Mouse (Mus musculus) G1E (cell line): Measurements from ENCODE around the gene Ccdc9b. TPM values are rescaled to one million over a fixed set of nuclear protein-coding genes. Genes with fewer than 3 reads are reported as not detected.

Experiments
- ATAC-seq: 2 replicates; pipeline ENCODE4 v1.8.0; 2016; ENCODE audit warnings: mild to moderate bottlenecking; ENCODE audit not compliant: insufficient number of reproducible peaks, poor library complexity, low FRiP score, severe bottlenecking; ENCODE audit errors: extremely low read depth
- DNase-seq: peaks from one replicate; pipeline ENCODE4 v3.0.0; 2012; ENCODE audit warnings: low spot score
- H3K27me3 ChIP-seq: 2 replicates; pipeline ENCODE4 v1.6.1; 2012; ENCODE audit warnings: mild to moderate bottlenecking, low read length, inconsistent platforms; ENCODE audit not compliant: insufficient read depth
- H3K36me3 ChIP-seq: replicated peaks from 2 replicates; pipeline ENCODE3; 2012; ENCODE audit warnings: mild to moderate bottlenecking, inconsistent platforms
- H3K4me1 ChIP-seq: 2 replicates; pipeline ENCODE4 v1.6.1; 2012; ENCODE audit warnings: low read depth, low read length, inconsistent platforms, mixed read lengths; ENCODE audit not compliant: insufficient read depth
- H3K4me3 ChIP-seq: 2 replicates; pipeline ENCODE4 v1.5.1; 2012; ENCODE audit warnings: low read depth, mild to moderate bottlenecking, inconsistent platforms, low read length, moderate library complexity, mixed read lengths
- H3K9me3 ChIP-seq: replicated peaks from 2 replicates; pipeline ENCODE4 v1.6.1; 2012; ENCODE audit warnings: inconsistent platforms
- CTCF ChIP-seq: IDR thresholded peaks from 2 replicates; pipeline ENCODE4 v1.5.1; 2012; ENCODE audit warnings: low read depth, low read length, inconsistent platforms, mixed read lengths
- GATA1 ChIP-seq: IDR thresholded peaks from 2 replicates; pipeline ENCODE4 v1.6.1; 2012; ENCODE audit warnings: borderline replicate concordance, low read length, inconsistent platforms, mixed read lengths
- GATA2 ChIP-seq: IDR thresholded peaks from 2 replicates; pipeline ENCODE4 v1.6.1; 2012; ENCODE audit warnings: low read depth, low read length, inconsistent platforms, borderline replicate concordance
- POLR2AphosphoS5 ChIP-seq: IDR thresholded peaks from 2 replicates; pipeline ENCODE4 v1.6.1; 2012; ENCODE audit warnings: low read depth, low read length, inconsistent platforms; ENCODE audit not compliant: insufficient replicate concordance
- TAL1 ChIP-seq: conservative IDR thresholded peaks from 2 replicates; pipeline ENCODE4 v1.6.1; 2012; ENCODE audit warnings: low read depth, low read length, inconsistent platforms, mixed read lengths
- polyA plus RNA-seq: library from polyadenylated mRNA; stranded (reverse); fragments of >175 nt; gene quantifications from 2 replicates; pipeline ENCODE4 v1.2.3, GENCODE M21; 2012
- total RNA-seq, 2 experiments: library from RNA; stranded (forward) in 1 of 2; stranded (reverse) in 1 of 2; fragments of 200-1000 nt in 1 of 2; fragments of >200 nt in 1 of 2; fragmentation: Nextera tagmentation in 1 of 2; gene quantifications; 2 replicates each; pipeline ENCODE4 v1.2.3; 2014 to 2017

The Ccdc9b gene
- total and polyA plus RNA-seq, 3 experiments: 0.05 TPM; not detected in 2

GRCm38 (mm10) chr2:118713631-118714030 lies 48.8 kb downstream of the Ccdc9b start:
- Histone ChIP-seq H3K4me1 (no peaks in the 10 kb centered on the region), H3K9me3 (no peaks in the 10 kb centered on the region; the same call in 1 of the 2 replicates), H3K27me3 (peaks cover 87% of the 10 kb centered on the region), H3K4me3 (no peak overlapping the region), H3K36me3 (no peaks in the 10 kb centered on the region)
- no peak for ATAC-seq
- TF ChIP-seq POLR2AphosphoS5: no peak
- TF ChIP-seq TAL1: no peak
- TF ChIP-seq CTCF: no peak
- TF ChIP-seq GATA1: no peak
- no peak for TF ChIP-seq GATA2
- DNase-seq: no peak

- Histone ChIP-seq H3K4me3 (no peak overlapping the region), H3K27me3 (peaks cover 88% of the 10 kb centered on the region), H3K9me3 (no peaks in the 10 kb centered on the region; the same call in 1 of the 2 replicates), H3K36me3 (no peaks in the 10 kb centered on the region), H3K4me1 (no peaks in the 10 kb centered on the region)
- TF ChIP-seq GATA1 (no peak), TAL1 (no peak), CTCF (no peak), POLR2AphosphoS5 (no peak), GATA2 (no peak)
- ATAC-seq (no peak), DNase-seq (no peak)
These were observed 51.4 kb downstream of the Ccdc9b start for GRCm38 (mm10) chr2:118711038-118711494.

- peaks cover 88% of the 10 kb centered on the region for H3K27me3 ChIP-seq
- no peaks in the 10 kb centered on the region; the same call in 1 of the 2 replicates for H3K9me3 ChIP-seq
- H3K4me3 ChIP-seq: no peak overlapping the region
- TF ChIP-seq CTCF (no peak), POLR2AphosphoS5 (no peak), GATA1 (no peak), GATA2 (no peak), TAL1 (no peak)
- ATAC-seq (no peak), DNase-seq (no peak)
- H3K4me1 ChIP-seq: no peaks in the 10 kb centered on the region
- H3K36me3 ChIP-seq: no peaks in the 10 kb centered on the region
These were observed 52.7 kb downstream of the Ccdc9b start for GRCm38 (mm10) chr2:118709655-118710221.

GRCm38 (mm10) chr2:118708472-118708871 lies 54.0 kb downstream of the Ccdc9b start:
- Histone ChIP-seq H3K27me3 (peaks cover 90% of the 10 kb centered on the region), H3K4me3 (no peak overlapping the region), H3K36me3 (no peaks in the 10 kb centered on the region), H3K9me3 (peaks cover 2% of the 10 kb centered on the region), H3K4me1 (peaks cover 2% of the 10 kb centered on the region)
- DNase-seq (no peak), ATAC-seq (no peak)
- TF ChIP-seq GATA2: no peak
- no peak for TF ChIP-seq CTCF
- no peak for TF ChIP-seq GATA1
- no peak for TF ChIP-seq POLR2AphosphoS5
- TF ChIP-seq TAL1: no peak

GRCm38 (mm10) chr2:118706436-118706835 lies 56.0 kb downstream of the Ccdc9b start:
- no peaks in the 10 kb centered on the region for H3K36me3 ChIP-seq
- peaks cover 99% of the 10 kb centered on the region for H3K27me3 ChIP-seq
- DNase-seq (no peak), ATAC-seq (0 out of 2 replicates have a peak, but pooled peaks have one; percentile 8)
- no peak overlapping the region for H3K4me3 ChIP-seq
- H3K9me3 ChIP-seq: peaks cover 16% of the 10 kb centered on the region
- peaks cover 13% of the 10 kb centered on the region for H3K4me1 ChIP-seq
- TF ChIP-seq CTCF: no peak
- no peak for TF ChIP-seq GATA1
- no peak for TF ChIP-seq POLR2AphosphoS5
- no peak for TF ChIP-seq TAL1
- TF ChIP-seq GATA2: no peak

Other genes starting within 250 kb of the Ccdc9b start
- not detected in 2 replicates for gene Bmf, start 213.0 kb downstream of the Ccdc9b start, total RNA-seq (2014; fragmentation: Nextera tagmentation)
- 0.16 TPM in 1 of 2 replicates, not detected in the other for gene Bmf, start 213.0 kb downstream of the Ccdc9b start, total RNA-seq (2017)
- gene Bmf, start 213.0 kb downstream of the Ccdc9b start, polyA plus RNA-seq: 0.17 TPM in 1 of 2 replicates, not detected in the other
- gene Bub1b, start 164.4 kb downstream of the Ccdc9b start, total RNA-seq (2014; fragmentation: Nextera tagmentation): 69.8 and 75.1 TPM in 2 replicates
- 110 and 126 TPM in 2 replicates for gene Bub1b, start 164.4 kb downstream of the Ccdc9b start, total RNA-seq (2017)
- gene Bub1b, start 164.4 kb downstream of the Ccdc9b start, polyA plus RNA-seq: 21.1 and 26.3 TPM in 2 replicates
- gene Pak6, start 99.4 kb downstream of the Ccdc9b start, total RNA-seq (2014; fragmentation: Nextera tagmentation): 7.9 and 9.6 TPM in 2 replicates
- 6.2 and 10.0 TPM in 2 replicates for gene Pak6, start 99.4 kb downstream of the Ccdc9b start, total RNA-seq (2017)
- gene Pak6, start 99.4 kb downstream of the Ccdc9b start, polyA plus RNA-seq: 28.0 and 34.2 TPM in 2 replicates
- gene Ankrd63, start 58.7 kb downstream of the Ccdc9b start, total RNA-seq (2014; fragmentation: Nextera tagmentation): 0.15 TPM in 1 of 2 replicates, not detected in the other
- under 0.01 and 0.05 TPM in 2 replicates for gene Ankrd63, start 58.7 kb downstream of the Ccdc9b start, total RNA-seq (2017)
- gene Ankrd63, start 58.7 kb downstream of the Ccdc9b start, polyA plus RNA-seq: not detected in 2 replicates
- 25.6 and 30.6 TPM in 2 replicates for gene Plcb2, start 34.2 kb downstream of the Ccdc9b start, total RNA-seq (2014; fragmentation: Nextera tagmentation)
- gene Plcb2, start 34.2 kb downstream of the Ccdc9b start, total RNA-seq (2017): 7.3 and 8.5 TPM in 2 replicates
- 4.5 and 5.4 TPM in 2 replicates for gene Plcb2, start 34.2 kb downstream of the Ccdc9b start, polyA plus RNA-seq
- gene Inafm2, start 16.9 kb downstream of the Ccdc9b start, total RNA-seq (2014; fragmentation: Nextera tagmentation): 24.8 and 26.5 TPM in 2 replicates
- 14.8 and 16.0 TPM in 2 replicates for gene Inafm2, start 16.9 kb downstream of the Ccdc9b start, total RNA-seq (2017)
- gene Inafm2, start 16.9 kb downstream of the Ccdc9b start, polyA plus RNA-seq: 21.0 and 28.6 TPM in 2 replicates
- gene Phgr1, start 10.1 kb upstream of the Ccdc9b start, total RNA-seq (2014; fragmentation: Nextera tagmentation): not detected in 2 replicates
- gene Phgr1, start 10.1 kb upstream of the Ccdc9b start, total RNA-seq (2017): not detected in 2 replicates
- gene Phgr1, start 10.1 kb upstream of the Ccdc9b start, polyA plus RNA-seq: not detected in 2 replicates
- gene Disp2, start 17.1 kb upstream of the Ccdc9b start, total RNA-seq (2014; fragmentation: Nextera tagmentation): not detected in 2 replicates
- gene Disp2, start 17.1 kb upstream of the Ccdc9b start, total RNA-seq (2017): 0.16 and 0.17 TPM in 2 replicates
- 0.03 and 0.04 TPM in 2 replicates for gene Disp2, start 17.1 kb upstream of the Ccdc9b start, polyA plus RNA-seq
- 40.6 and 65.7 TPM in 2 replicates for gene Knstrn, start 51.3 kb upstream of the Ccdc9b start, total RNA-seq (2014; fragmentation: Nextera tagmentation)
- 78.0 and 98.1 TPM in 2 replicates for gene Knstrn, start 51.3 kb upstream of the Ccdc9b start, total RNA-seq (2017)
- gene Knstrn, start 51.3 kb upstream of the Ccdc9b start, polyA plus RNA-seq: 86.4 and 137 TPM in 2 replicates
- gene Ivd, start 99.3 kb upstream of the Ccdc9b start, total RNA-seq (2014; fragmentation: Nextera tagmentation): 13.4 and 18.5 TPM in 2 replicates
- gene Ivd, start 99.3 kb upstream of the Ccdc9b start, total RNA-seq (2017): 22.2 and 25.4 TPM in 2 replicates
- 11.4 and 11.5 TPM in 2 replicates for gene Ivd, start 99.3 kb upstream of the Ccdc9b start, polyA plus RNA-seq
- gene Bahd1, start 137.7 kb upstream of the Ccdc9b start, total RNA-seq (2014; fragmentation: Nextera tagmentation): 38.2 and 53.9 TPM in 2 replicates
- 11.0 and 12.5 TPM in 2 replicates for gene Bahd1, start 137.7 kb upstream of the Ccdc9b start, total RNA-seq (2017)
- gene Bahd1, start 137.7 kb upstream of the Ccdc9b start, polyA plus RNA-seq: 135 and 153 TPM in 2 replicates
- gene Chst14, start 163.8 kb upstream of the Ccdc9b start, total RNA-seq (2014; fragmentation: Nextera tagmentation): 2.5 and 4.3 TPM in 2 replicates
- 1.2 and 1.3 TPM in 2 replicates for gene Chst14, start 163.8 kb upstream of the Ccdc9b start, total RNA-seq (2017)
- 4.9 and 7.0 TPM in 2 replicates for gene Chst14, start 163.8 kb upstream of the Ccdc9b start, polyA plus RNA-seq